Mouse (Mus musculus): Measurements from ENCODE around the gene Rapgef5.
A peak's percentile ranks its signal among the peaks of the same experiment; 100 is the strongest.

Gene Rapgef5

GRCm38 (mm10) chr12:117531106-117531505 lies 14.8 kb downstream of the Rapgef5 start:
- no peak for DNase-seq

- DNase-seq: peak; percentile 4
These were observed 17.2 kb downstream of the Rapgef5 start for GRCm38 (mm10) chr12:117533176-117534086.

GRCm38 (mm10) chr12:117534087-117534751 lies 17.9 kb downstream of the Rapgef5 start:
- peak; percentile 6 for DNase-seq

DNA sequence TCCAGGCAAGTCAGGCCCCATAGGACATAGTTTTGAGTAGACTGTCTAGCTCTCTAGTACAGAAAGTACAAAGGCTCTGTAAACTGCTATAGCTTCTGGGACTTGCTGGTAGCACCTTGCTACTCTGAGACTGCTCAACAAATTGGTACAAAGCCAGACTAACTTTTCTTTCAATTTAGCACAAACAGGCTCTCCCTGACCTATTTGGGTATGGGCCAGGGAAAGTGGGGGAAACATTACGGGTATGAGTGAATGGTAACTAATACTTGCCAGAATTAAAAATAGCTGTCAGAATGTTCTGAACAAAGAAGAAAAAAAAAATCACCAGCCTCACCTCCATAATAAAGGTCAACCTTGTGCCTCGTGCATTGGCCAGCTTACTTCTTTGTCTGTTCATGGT lies 24.1 kb downstream of the Rapgef5 start:
- DNase-seq: no peak

- DNase-seq: no peak
These were observed 29.0 kb downstream of the Rapgef5 start for GRCm38 (mm10) chr12:117545277-117545676.

DNA sequence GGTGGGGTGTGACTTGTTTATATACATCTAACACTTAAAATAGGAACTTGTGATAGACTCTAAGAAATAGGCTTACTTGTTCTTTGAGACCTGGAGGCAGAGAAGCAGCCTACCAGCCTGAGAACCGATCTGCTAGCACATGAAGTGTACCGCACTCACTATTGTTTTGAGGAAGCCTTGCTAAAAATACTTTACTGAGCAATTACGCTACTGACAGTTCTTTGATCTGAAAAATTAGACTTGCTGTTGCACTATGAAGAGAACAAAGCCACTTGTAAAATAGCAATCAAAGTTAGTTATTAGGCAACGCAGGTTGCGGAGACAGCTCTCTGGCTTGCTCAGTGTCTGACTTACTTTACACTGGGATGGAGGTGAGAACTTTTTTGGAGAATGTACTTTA lies 37.1 kb downstream of the Rapgef5 start:
- no peak for DNase-seq

DNA sequence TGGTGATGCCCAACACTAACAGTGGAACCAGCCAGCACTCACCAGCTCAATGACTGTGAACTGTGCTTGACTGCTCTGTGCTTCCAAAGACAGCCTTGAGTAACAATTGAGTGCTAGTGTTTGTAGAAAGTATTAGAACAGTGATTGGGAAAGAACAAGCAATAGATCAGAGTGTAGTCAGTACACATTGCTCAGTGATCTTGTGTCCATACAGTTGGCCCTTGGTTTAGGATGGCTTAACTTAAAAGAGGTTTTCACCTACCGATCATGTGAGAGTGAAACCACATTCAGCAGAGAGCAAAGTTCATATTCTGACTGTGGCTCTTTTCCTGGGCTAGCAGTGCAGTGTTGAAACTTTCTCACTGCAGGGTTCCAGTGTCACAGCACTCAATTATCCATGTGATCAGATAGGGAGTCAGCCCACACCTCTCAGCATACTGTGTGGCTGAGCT lies 38.4 kb downstream of the Rapgef5 start:
- DNase-seq: no peak

DNA sequence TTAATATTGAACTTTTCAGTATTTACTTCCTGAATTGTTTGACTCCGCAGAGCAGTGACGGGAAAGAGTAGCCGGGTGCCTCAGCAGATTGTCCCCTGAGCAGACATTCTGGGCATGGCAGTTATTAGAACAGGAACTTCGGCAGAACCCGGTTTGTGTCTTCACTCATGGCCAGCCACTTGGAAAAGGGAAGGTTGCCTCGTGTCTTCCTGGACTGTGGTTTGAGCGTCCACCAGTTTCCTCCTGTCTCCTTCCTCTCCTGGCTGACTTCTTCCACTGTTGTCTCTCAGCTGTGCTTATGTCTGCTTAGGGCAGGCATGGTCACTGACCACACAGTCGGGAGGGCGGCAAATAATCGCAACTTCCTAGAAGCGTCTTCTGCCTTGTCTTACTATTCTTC lies 44.2 kb downstream of the Rapgef5 start:
- DNase-seq: no peak

DNA sequence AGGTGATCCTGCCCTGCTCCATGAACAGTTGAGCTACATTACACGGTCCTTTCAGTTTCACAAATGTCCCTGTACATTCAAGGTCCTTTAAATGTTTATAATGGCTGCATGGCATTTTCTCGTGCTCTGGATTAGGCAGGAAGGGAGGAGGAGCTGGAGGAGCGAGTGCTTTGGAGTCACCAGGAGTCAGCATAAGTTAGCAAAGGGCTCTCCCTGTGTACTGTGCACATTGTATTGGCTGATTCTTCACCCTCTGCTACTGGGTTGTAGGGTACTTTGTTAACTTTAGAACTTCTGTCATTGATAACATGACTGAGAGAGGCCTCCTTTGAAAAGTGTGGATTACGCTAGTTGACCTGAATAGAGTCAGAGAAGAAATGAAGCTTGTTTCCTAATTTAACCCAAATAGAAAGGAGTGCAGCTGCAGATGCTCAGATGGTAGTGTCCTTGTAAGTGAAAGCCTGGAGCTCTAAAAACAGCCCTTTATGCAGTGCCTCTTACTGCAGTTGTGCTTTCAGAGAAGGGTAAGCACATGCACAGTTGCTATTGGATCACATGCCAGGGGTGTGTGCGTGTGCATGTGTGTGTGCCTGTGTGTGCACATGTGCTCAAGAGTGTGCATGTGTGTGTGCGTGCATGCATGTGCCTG lies 45.3 kb downstream of the Rapgef5 start:
- no peak for DNase-seq

GRCm38 (mm10) chr12:117562085-117562484 lies 45.8 kb downstream of the Rapgef5 start:
- no peak for DNase-seq

- DNase-seq: no peak
These were observed 47.6 kb downstream of the Rapgef5 start for GRCm38 (mm10) chr12:117563859-117564258.

DNA sequence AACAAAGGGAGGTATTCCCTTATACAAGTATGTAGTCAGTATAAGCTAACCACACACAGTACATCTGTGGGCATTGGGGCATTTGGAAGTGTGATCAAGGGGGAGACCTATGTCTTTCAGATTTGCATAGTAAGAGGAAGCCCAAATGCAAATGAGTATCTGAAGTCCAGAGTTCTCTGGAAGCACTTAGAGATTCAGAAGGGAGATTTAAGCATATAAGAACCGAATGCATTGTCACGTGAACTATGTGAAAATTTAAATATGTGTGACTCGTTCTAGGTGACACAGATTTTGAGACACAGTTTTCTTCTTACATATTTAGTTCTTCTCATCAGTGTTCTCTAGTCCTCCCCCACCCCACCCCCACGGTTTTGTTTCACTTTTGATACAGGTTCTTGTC lies 50.0 kb downstream of the Rapgef5 start:
- no peak for DNase-seq

DNA sequence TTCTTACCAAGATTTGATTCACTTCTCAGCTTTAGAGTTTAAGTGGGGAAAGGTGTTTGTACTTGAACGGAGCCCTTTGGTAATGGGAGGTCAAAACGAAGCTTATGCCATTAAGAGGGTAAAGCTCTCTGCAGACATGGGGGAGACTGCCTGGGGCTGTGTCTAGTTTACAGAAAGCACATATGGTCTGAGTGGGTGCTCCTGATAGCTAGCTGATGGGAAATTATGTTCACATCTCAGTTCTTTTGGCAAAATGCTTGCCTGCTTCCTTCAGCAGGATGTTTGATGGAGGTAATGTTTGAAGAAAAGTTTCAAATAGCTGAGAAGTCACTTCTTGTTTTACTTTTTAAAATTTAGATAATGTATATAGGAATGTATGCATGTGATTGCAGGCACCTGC lies 53.4 kb downstream of the Rapgef5 start:
- no peak for DNase-seq

DNA sequence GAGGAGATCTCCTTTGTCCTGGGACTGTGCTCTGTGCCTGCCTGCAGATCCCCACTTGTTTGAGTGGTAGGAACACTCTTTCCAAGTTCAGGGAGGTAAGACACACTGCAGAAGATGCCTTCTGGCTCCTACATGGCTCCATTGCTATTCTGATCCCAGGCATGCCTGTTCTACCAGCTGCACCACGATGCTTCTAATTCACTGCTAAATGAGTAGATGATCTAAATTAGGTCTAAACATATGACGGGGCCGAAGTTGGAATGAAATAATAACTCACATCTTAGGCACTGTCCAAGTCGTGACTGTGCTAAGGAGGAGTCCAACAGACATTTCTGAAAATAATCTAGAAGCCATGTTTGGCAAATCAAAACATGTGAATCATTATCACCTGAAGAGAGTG lies 68.0 kb downstream of the Rapgef5 start:
- no peak for DNase-seq

DNA sequence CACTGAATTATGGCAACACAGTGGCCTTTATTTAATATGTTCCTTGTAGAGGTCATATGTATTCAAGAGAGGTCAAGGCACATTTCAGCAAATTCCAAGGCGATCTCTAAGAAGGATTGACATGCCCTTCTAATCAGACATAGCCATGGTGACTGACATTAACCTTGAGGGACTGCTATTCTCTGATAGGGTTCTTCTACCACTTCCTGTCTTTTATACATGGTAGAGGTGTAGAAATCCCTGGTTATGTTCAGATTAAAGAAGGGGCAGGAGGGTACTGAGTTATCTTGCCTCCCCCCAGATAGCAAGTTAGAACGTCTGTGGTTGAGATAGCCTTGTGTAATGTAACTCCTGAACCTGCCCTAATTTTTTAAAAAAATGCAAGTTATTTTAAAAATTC lies 69.1 kb downstream of the Rapgef5 start:
- DNase-seq: no peak

DNA sequence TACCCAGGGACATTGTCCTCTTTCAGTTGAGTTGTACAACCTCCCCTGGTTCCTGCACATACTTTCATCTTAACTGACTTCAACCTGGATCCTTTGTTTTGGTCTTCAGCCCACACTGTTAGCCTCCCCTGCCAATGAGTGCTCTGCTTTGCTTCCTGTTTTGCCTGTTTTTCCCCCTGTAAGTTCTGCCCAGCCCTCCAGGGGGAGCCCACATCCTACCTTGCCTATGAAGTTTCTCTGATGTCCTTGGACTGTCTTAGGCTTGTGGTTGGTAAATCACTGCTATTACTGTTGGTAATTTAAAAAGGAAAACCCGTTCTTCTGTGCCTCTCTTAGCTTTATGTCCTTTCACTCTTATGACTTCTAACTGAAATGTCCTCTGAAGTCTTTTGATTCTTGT lies 69.8 kb downstream of the Rapgef5 start:
- peak; percentile 4 for DNase-seq

GRCm38 (mm10) chr12:117589186-117589585 lies 72.9 kb downstream of the Rapgef5 start:
- no peak for DNase-seq

DNA sequence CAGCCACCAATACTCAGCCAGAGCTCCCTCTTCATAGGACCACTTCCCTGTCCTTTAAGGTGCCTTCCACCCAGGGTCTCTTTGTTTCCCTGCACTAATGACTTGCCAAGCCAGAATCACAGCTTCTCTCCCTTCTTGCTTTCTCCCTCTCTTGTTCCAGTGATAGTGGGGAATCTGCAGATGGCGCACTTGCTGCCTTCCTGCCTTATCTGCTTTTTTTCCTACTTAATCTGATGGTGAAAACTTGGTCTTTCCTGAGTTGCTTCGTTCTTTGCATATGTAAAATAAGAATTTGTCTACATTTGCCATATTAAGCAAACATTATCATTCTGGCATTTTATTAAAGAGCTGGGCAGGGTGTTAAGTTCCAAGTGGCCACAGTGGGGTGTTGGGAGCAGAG lies 75.7 kb downstream of the Rapgef5 start:
- no peak for DNase-seq

DNA sequence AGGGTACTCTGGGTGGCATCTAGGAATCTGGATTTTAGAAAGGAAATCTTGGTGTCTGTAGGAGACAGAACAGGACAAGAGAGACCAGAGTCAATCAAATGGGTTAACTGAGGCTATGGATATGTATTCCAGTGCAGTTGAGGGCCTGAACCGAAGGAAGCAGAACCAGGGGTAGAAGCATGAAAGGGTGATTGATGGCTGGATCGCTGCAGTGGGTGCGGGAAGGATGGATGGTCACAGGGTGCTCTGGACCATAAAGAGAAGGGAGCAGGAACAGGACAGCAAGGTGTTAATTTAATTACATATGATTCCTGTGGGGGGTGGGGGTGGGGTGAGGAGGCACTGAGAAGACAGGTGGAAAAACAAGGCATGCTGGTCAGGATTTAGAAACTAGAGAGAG lies 76.3 kb downstream of the Rapgef5 start:
- DNase-seq: no peak

DNA sequence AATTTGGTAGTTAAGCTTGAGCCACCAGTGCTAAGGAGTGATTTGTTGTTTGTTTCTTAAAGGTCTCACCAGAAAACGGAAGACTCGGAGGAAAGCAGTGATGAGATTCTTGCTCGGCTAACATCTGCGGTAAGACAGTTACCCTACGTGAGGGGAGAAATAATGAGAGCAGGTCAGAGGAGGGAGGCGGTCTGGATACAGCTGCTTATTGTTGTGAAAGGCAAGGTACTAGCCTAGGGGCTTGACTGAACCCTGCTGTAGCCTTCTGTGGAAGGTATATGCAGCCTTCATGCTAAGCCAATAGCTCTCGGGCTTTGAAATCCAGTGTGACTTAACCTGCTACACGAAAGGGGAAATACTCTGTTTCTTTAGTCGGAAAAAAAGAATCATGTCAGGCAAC lies 78.9 kb downstream of the Rapgef5 start:
- no peak for DNase-seq

- no peak for DNase-seq
These were observed 81.9 kb downstream of the Rapgef5 start for GRCm38 (mm10) chr12:117598190-117598589.

GRCm38 (mm10) chr12:117605966-117606365 lies 89.7 kb downstream of the Rapgef5 start:
- no peak for DNase-seq

DNA sequence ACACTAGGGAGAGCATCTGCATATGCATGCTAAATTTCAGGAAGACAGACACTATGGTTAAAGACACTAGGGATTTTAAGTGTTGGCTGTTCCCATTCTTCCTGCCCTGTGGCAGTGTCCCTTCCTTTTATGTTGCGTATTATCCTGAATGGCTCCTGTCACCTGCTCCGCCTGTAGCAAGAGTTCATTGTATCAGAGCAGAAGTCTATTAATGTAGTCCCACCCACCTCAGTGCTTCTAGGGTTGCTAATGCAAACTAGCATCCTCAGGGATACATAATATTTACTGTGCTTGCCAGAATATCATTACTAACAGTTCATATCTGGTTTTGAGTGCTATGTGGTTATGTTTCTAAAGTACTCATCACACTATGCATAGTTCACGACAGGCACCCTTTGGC lies 96.4 kb downstream of the Rapgef5 start:
- no peak for DNase-seq

GRCm38 (mm10) chr12:117619523-117620023 lies 103.3 kb downstream of the Rapgef5 start:
- no peak for DNase-seq

All from cerebellum, adult 11-12 months (tissue).